Mouse (Mus musculus): ENCODE results near the gene Fanci. TPM values are rescaled to one million over a fixed set of nuclear protein-coding genes. Genes with fewer than 3 reads are reported as not detected.
A peak's percentile ranks its signal among the peaks of the same experiment; 100 is the strongest.

Fanci gene
- total RNA-seq (2021) = under 1 TPM; 0.22 to 0.79 TPM
- long read RNA-seq, experiment 1 = 0 reads
- long read RNA-seq, experiment 2 = 0 reads

DNA sequence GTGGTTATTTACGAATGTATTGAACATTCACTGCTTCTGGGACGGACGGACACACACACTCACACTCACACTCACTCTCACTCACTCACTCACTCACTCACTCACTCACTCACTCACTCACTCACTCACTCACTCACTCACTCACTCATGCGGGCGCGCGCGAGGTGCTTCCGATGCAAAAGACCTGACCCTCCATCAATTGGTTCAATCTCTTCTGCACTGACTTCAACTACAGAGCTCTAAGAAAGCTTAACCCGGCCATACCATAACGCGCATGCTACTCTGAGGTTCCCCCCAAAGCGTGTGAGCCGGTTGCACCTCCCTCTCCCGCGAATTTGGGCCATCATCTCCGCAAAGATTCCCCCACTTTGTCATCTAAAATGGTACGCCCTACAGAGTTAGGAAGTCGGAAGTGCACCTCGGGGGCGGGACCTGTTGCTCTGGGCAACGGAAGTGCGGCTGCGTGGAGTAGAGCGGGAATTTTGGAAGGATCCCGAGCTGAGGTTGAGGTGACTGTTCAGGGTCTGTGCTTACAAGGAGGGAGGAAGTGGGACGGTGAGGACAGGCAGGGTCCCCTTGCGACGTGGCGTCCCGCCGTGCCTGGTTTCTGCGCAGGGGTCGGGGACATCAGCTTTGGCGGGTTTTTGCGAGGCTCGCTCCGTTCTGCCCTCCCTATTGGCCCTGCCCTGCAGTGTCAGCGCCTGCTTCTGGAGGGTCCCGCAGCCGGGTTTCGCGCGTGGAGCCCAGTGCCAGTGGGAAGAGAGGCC lies at the start of gene Fanci:
Fanci (plus strand) TSS at position 47 of the 767 bp plus-strand sequence.
- H3K4me3 ChIP-seq = peak within 1 kb of the TSS; percentile 57
- TF ChIP-seq CTCF (conservative IDR thresholded peaks at IDR 0.05) = 0 out of 2 replicates have a peak, but pooled peaks have one; percentile 19
- H3K27ac ChIP-seq = peak within 1 kb of the TSS; percentile 98
- peak; percentile 92 to 97 for DNase-seq (ENCODE audit: low spot score in 2 of 2)

DNA sequence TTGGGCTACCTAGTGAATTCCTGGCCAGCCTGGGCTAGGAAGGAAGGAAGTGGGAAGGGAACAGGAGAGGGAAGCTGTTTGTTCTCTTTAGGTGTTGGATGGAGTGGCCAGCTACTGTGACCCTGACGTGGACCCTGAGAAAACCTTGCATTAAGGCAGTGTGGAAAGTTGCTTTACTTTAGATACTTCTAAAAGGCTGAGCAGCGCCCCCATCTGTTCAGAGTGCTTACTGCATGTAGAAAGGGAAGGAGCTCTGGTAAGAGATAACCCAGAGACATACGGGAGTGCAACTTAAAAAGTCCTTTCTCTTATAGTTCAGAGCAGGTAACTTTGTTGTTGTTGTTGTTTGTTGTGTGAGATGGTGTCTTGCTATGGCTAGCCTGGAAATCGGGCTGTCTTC lies 45.8 kb upstream of the Fanci start:
- Histone ChIP-seq H3K4me3 (no peak overlapping the region), H3K27ac (peak overlapping the region; percentile 29; the same call in 1 of the 2 replicates)
- peak; percentile 88 for TF ChIP-seq CTCF (conservative IDR thresholded peaks at IDR 0.05)
- peak in 1 of 2 experiments; percentile 75 for DNase-seq (ENCODE audit: low spot score in 2 of 2)

DNA sequence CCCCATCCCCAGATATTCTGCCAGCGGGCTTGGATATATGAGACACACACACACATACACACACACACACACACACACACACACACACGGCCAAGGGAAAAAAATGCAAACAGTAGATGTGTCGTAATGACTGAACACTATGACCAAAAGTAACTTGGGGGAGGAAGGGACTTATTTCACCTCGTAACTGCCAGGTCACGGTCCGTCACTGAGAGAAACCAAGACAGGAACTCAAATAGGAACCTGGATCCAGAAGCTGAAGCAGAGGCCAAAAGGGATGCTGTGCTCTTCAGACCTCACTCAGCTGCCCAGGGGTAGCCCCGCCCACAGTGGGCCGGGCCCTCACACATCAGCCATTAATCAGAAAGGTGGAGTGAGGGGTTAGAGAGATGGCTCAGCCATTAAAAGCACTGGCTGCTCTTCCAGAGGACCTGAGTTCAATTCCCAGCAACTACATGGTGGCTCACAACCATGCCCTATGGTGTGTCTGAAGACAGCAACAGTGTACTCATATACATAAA lies 45.1 kb upstream of the Fanci start:
- Histone ChIP-seq H3K4me3 (no peak overlapping the region), H3K27ac (peak overlapping the region; percentile 67)
- no peak for TF ChIP-seq CTCF (conservative IDR thresholded peaks at IDR 0.05)
- DNase-seq (ENCODE audit: low spot score in 2 of 2) = no peak

DNA sequence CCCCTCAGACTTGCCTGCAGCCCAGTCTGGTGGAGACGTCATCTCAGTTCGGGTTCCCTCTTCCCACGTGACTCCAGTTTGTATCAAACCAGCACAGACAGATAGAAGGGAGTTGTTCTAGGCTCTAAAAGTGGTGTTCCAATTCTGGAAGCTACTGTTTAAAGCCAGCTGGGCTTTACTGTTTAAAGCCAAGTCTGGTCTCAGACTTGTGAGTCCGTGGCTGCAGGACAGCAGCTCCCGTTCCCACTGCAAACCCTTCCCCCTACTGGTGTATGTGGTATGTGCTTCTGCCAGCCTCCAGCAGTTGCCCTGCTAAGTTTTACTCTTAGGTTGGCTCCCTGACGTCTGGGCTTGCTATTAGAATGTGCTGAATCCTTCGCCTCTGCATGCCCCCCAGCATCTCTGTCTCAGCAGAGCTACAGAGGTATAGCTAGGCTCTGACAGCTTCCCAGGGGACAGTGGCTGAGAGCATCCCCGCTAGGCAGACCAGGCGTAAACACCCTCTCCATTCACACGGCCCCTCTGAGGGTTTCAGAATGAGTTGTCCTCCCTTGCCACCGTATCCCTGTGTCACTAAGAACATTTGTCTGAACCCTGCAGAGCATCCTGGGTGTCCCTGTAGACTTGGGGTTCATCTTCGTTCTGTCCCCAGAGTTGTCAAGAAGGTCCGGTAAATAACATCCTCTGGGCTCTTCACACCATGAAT lies 44.5 kb upstream of the Fanci start:
- Histone ChIP-seq H3K4me3 (no peak overlapping the region), H3K27ac (peak overlapping the region; percentile 67)
- DNase-seq (ENCODE audit: low spot score in 2 of 2) = no peak
- TF ChIP-seq CTCF (conservative IDR thresholded peaks at IDR 0.05) = peak; percentile 68

DNA sequence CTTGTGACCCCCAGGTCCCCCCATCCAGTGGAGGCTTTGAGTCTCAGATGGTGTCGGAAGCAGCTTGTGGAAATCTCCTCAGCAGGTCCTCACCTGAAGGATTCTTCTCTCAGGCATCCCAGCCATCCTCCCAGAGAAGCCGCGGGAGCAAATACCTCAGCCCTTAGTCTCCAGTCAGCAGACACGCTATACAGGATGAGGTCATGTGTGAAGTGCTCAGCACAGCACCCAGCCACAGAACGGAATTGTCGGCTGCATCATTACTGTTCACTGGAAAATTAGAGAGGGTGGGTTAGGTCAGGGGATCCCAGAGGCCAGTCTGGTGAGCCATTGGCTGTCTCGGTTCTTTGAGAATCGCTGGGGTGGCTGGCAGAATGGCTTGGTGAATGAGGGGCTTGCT lies 42.9 kb upstream of the Fanci start:
- Histone ChIP-seq H3K4me3 (no peak overlapping the region), H3K27ac (peak overlapping the region; percentile 81)
- DNase-seq (ENCODE audit: low spot score in 2 of 2) = no peak
- TF ChIP-seq CTCF (conservative IDR thresholded peaks at IDR 0.05) = no peak

DNA sequence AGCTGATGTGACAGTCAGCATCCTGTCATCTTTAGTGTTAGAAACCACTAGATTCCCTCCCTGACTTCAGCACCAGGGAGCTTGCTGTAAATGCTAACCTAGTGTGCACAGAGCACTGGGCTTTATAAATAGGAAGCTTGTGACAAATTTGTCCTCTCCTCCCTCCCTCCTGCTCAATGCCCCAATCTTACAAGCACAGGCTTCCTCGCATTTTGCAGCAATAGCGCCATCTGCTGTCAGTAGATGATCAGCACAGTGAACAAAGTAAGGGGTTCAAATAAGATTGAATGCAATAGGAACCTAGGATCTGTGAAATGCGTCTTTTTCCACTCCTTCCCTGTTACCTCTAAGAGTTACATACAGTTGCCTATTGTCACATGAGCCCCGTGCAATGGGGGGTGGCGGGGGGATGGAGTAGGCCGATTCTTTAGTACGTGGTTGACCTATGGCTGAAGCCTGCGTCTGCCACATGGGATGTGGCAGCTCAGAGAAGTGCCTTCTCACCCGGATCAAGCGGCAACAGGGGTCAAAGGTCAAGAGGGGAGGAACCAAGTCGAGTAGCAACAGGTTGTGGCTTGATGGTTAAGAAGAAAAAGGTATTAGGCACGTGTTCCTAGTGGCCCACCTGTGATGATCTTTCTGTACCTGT lies 41.9 kb upstream of the Fanci start:
- Histone ChIP-seq H3K27ac (peak overlapping the region; percentile 81), H3K4me3 (no peak overlapping the region)
- DNase-seq (ENCODE audit: low spot score in 2 of 2) = peak; percentile 86 to 87
- peak; percentile 88 for TF ChIP-seq CTCF (conservative IDR thresholded peaks at IDR 0.05)

DNA sequence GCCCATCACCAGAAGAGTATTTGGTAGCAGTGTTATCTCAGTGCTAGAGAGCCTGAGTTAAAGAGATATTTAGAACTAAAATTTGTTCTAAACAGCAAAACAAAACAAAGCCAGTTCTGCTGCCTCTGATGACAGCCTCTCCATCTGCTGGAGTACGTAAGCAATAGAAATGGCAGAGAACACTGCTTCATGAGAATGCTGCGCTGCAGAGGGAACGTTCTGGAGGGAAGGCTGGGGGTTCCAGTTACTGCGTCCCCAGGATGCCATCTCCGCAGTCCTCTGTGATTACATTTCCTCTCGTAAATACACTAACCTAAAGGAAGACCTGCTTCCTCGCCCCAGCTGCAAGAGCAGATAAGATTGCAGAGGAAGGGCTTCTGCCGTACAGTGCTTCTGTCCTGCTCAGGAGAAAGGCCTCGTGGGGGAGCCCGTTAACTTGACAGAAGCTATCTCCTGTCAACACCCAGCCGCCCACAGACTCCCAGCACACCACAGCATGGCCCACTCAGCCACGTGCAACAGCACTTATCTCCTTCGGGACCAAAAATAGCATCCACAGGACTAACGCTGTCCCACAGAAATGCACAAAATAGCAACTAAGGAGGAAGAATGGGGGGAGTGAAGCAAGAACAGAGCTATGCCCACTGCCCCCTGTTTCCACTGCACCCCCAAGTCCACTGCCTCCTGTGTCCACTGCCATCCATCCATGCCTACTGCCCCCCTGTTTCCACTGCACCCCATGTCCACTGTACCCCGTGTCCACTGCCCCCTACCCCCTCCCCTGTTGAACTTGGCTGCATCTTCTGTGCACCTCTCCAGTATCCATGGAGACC lies 33.2 kb upstream of the Fanci start:
- peak overlapping the region; percentile 87 for H3K27ac ChIP-seq
- TF ChIP-seq CTCF (conservative IDR thresholded peaks at IDR 0.05) = peak; percentile 20; the same call in 1 of the 2 replicates
- H3K4me3 ChIP-seq = no peak overlapping the region
- peak; percentile 73 to 85 for DNase-seq (ENCODE audit: low spot score in 2 of 2)

DNA sequence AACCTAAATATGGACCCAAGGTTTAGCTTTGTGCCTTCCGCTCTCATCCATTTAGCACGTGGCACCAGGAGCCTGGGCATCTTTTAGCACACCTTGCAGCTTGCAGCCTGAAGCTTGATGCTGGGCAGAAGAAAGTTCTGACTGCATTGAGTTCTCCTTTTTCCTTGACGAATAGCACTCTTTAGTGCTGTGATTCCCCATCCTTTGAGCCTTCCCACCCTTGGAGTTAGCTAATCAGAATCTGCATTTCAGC lies 32.6 kb upstream of the Fanci start:
- peak overlapping the region; percentile 87 for H3K27ac ChIP-seq

DNA sequence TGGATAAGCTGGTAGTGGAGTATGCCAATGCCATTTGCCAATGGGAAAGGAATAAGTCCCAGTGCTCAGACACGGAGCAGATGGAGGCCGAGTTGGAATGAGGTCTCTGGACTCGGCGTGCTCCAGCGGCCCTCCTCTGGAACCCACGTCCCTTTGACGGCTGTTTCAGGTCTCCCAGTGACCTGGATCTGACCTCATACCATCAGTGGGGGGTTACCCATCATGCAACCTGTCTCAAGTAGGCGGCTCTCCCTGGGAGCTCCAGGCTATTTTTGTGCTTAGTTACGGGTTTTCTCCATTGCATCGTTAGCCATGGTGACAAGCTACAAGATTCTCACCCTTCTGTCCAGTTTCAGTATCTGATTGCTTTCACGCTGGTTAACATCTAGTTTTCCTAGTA lies 31.7 kb upstream of the Fanci start:
- DNase-seq (ENCODE audit: low spot score in 2 of 2) = no peak
- no peak for TF ChIP-seq CTCF (conservative IDR thresholded peaks at IDR 0.05)
- Histone ChIP-seq H3K4me3 (no peak overlapping the region), H3K27ac (peak overlapping the region; percentile 87)

More for the DNA sequence above, 32.6 kb upstream of the Fanci start:
- no peak overlapping the region for H3K4me3 ChIP-seq
- DNase-seq (ENCODE audit: low spot score in 2 of 2) = no peak
- TF ChIP-seq CTCF (conservative IDR thresholded peaks at IDR 0.05) = no peak

DNA sequence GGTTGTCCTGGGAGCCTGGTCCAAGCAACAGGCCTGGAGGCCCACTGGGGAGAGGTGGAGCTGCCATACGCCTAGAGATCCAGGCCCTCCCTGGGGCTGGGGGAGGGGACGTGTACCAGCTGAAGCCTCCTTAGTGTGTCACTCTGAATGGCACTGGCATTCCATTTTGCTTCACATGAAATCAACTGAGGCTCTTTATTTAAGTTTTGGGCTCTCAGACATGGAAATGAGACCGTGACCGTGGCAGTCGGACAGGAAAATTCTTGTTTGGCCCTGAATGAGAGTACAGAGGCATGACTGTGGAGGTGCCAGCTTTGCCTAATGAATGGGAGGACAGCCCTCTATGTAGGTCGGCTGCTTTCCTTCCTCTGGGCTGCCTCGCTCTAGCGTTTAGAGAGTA lies 29.5 kb upstream of the Fanci start:
- Histone ChIP-seq H3K4me3 (no peak overlapping the region), H3K27ac (peak overlapping the region; percentile 87)
- DNase-seq (ENCODE audit: low spot score in 2 of 2) = peak in 1 of 2 experiments; percentile 55
- no peak for TF ChIP-seq CTCF (conservative IDR thresholded peaks at IDR 0.05)

DNA sequence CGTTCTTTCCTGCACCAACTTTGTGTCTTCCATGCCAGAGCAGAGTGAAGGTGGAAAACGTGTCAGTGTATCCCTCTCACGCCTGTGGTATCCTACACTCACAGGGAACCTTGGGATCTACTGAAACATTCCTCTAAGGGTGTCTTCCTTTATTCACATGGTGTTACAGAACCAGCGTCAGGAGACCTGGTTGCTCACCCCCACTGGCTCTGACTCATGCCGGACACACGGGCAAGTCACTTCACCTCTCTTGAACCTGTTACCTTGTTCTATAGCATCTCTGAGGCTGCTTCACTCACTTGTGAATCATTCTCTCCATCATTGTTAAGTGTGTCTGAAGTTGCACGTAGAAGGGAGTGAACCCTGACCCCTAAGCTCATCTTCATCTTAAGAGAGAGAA lies 28.9 kb upstream of the Fanci start:
- Histone ChIP-seq H3K27ac (peak overlapping the region; percentile 87), H3K4me3 (no peak overlapping the region)
- no peak for DNase-seq (ENCODE audit: low spot score in 2 of 2)
- TF ChIP-seq CTCF (conservative IDR thresholded peaks at IDR 0.05) = no peak

DNA sequence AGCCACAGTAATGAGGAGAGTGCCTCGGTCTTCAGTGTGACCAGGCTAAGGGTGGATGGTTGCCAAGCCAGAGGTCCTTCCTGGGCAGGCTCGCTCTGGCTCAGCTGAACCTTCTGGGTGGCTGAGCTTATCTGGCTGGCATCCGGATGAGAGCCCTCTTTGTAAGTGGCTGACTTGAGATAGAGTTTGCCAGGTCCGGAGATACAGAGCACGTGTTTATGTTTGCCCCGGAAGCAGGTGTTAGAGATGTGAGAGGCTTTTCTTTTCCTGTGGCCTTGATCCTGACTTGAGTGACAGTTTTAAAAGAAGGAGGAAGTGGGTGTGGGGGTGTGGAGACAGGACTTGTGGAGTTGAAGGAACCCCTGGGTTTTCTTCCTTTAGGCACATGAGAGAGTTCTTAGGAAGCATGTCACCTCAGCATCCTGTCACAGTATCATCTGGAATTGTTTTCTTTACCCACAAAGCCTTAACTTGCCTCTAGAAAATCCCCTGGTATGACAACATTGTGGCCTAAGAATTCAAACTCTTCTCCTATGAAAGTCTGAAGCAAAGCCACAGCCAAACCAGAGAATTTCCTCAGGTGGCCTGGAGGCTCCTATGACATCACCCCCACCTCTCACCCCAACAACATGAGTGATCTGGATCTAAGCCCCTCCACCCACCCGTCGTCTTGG lies 28.2 kb upstream of the Fanci start:
- DNase-seq (ENCODE audit: low spot score in 2 of 2) = no peak
- TF ChIP-seq CTCF (conservative IDR thresholded peaks at IDR 0.05) = no peak
- Histone ChIP-seq H3K27ac (peak overlapping the region; percentile 87), H3K4me3 (no peak overlapping the region)
